Mouse (Mus musculus) hindbrain, embryonic 10.5 days (tissue): ENCODE results near the gene Lysmd1. TPM values are rescaled to one million over a fixed set of nuclear protein-coding genes. Genes with fewer than 3 reads are reported as not detected.

ENCODE experiments used
- DNase-seq: peaks from one replicate; pipeline ENCODE4 v3.0.0-alpha.2; 2017; ENCODE audit warnings: low spot score
- H3K27ac ChIP-seq: fragments of 300-500 bp; sonication (generic); 2 replicates; pipeline ENCODE4 v1.5.1; 2016; ENCODE audit warnings: mild to moderate bottlenecking, moderate library complexity
- H3K27me3 ChIP-seq: fragments of 300-500 bp; sonication (generic); 2 replicates; pipeline ENCODE4 v1.6.1; 2016; ENCODE audit warnings: mild to moderate bottlenecking; ENCODE audit not compliant: poor library complexity, insufficient read depth, severe bottlenecking
- H3K36me3 ChIP-seq: fragments of 300-500 bp; sonication (generic); 2 replicates; pipeline ENCODE4 v1.6.1; 2016; ENCODE audit warnings: mild to moderate bottlenecking, moderate library complexity
- H3K4me1 ChIP-seq: fragments of 300-500 bp; sonication (generic); replicated peaks from 2 replicates; pipeline ENCODE4 v1.6.1; 2016; ENCODE audit warnings: mild to moderate bottlenecking
- H3K4me3 ChIP-seq: fragments of 300-500 bp; sonication (generic); 2 replicates; pipeline ENCODE4 v1.5.1; 2016; ENCODE audit warnings: mild to moderate bottlenecking, moderate library complexity
- H3K9me3 ChIP-seq: fragments of 300-500 bp; sonication (generic); 2 replicates; pipeline ENCODE4 v1.6.1; 2016; ENCODE audit warnings: mild to moderate bottlenecking, moderate library complexity
- WGBS: fragments of 180-500 bp; shearing (Covaris S2); methylation state at CpG from one replicate; pipeline ENCODE4 v1.1.7; 2016; 5-methylcytosine and 5-hydroxymethylcytosine counted together
- polyA plus RNA-seq: library from polyadenylated mRNA; unstranded; fragments of >200 nt; fragmentation: Nextera tagmentation; extraction: Ambion mirVana; gene quantifications from 2 replicates; pipeline ENCODE4 v1.2.1, GENCODE M21; 2016

Gene Lysmd1
- polyA plus RNA-seq, 1 experiment from 2014 or later: 17.2 TPM

DNA sequence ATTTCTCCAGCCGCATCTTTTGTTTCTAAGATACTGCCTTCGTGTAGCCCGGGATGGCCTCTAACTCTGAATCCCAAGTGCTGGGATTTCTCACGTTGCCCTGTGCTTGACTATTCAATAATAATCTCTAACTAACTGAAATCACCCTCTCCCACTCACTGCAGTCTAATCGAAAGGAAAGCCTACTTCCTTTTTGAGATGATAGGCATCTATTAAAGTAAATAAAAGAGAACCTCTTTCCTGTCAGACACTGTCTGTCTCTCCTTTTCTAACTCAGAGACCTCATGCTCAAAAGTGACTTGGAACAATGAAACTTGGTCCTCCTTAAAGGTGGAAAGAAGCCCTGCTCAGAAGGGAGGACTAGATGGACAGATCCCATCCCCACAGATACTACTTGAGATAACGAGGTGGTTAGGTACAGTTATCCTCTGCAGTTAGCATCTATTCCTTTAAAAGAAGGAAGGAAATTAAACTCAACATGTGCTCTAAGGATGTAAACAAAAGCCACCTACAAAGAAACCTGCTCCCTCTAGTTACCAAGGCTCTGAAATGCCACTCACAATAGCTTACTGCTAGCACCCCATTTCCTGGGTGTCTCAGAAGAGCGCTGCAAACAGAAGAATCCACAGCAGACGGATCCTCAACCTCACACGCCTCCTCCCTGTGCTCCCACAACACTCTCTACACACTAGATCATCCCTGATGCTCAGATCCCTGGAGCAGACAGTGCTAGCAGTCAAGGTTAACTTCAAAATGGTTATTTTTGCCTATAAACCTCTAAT, 51.1 kb downstream of the Lysmd1 start:
- no peak overlapping the region for H3K4me3 ChIP-seq
- no peaks in the 10 kb centered on the region for H3K9me3 ChIP-seq
- no peak overlapping the region for H3K27ac ChIP-seq
- peaks cover 84% of the 10 kb centered on the region for H3K36me3 ChIP-seq
- 91% methylated on average over 9 of the region's 9 CpGs for WGBS
- H3K27me3 ChIP-seq: no peaks in the 10 kb centered on the region
- no peak for DNase-seq
- no peaks in the 10 kb centered on the region for H3K4me1 ChIP-seq

DNA sequence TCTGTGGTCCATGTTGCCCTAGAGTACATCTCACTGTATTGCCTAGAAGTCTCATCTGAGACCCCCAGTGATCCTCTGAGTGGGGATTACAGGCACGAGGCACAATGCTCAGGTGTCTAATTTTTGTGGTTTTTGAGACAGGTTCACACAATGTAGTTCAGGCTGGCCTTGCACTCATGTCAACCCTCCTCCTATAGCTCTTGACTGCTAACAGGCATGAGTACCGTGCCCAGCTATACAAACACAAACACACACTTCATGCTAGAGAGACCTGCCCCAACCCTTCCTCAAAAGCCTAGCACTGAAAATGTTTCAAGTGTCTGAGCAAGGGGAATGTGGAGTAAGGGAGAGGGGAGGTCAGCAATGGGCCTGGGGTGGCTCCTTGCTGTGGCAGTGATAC, 52.2 kb downstream of the Lysmd1 start:
- 86% methylated on average over 2 of the region's 2 CpGs for WGBS
- H3K36me3 ChIP-seq: peaks cover 93% of the 10 kb centered on the region

DNA sequence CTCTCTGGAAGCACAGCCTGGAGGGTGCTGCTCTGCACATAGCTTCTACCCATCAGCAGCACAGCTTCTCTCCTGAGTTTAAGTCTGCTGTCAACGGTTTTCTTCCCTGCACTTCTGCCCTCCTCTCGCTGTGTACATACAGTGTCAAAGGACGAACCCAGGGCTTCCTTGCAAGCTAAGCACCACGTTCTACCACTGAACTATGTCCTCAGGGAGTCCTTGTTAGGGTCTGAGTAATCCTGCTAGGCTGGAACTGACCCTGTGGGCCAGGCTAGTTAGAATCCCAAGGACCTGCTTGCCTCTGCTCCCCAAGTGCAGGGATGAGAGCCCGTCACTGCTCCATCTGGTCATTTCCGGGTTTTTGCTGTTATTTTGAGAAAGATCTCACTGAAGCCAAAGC, 53.0 kb downstream of the Lysmd1 start:
- DNase-seq: no peak
- Histone ChIP-seq H3K27me3 (no peaks in the 10 kb centered on the region), H3K36me3 (peaks cover 92% of the 10 kb centered on the region), H3K9me3 (no peaks in the 10 kb centered on the region), H3K4me1 (no peaks in the 10 kb centered on the region), H3K4me3 (no peak overlapping the region), H3K27ac (no peak overlapping the region)
- WGBS: 90% methylated on average over 6 of the region's 6 CpGs

More for the DNA sequence above, 52.2 kb downstream of the Lysmd1 start:
- Histone ChIP-seq H3K4me3 (no peak overlapping the region), H3K9me3 (no peaks in the 10 kb centered on the region), H3K27me3 (no peaks in the 10 kb centered on the region), H3K27ac (no peak overlapping the region), H3K4me1 (no peaks in the 10 kb centered on the region)
- no peak for DNase-seq

Other genes starting within 250 kb of the Lysmd1 start
- gene Psmb4, start 247.1 kb upstream of the Lysmd1 start, polyA plus RNA-seq: 342 and 366 TPM in 2 replicates
- gene Selenbp1, start 201.0 kb upstream of the Lysmd1 start, polyA plus RNA-seq: 5.1 and 7.4 TPM in 2 replicates
- gene Rfx5, start 180.0 kb upstream of the Lysmd1 start, polyA plus RNA-seq: 5.7 TPM in 2 replicates
- gene Pi4kb, start 159.4 kb upstream of the Lysmd1 start, polyA plus RNA-seq: 20.6 and 22.3 TPM in 2 replicates
- gene Zfp687, start 118.6 kb upstream of the Lysmd1 start, polyA plus RNA-seq: 40.0 and 46.5 TPM in 2 replicates
- 330 and 353 TPM in 2 replicates for gene Psmd4, start 91.5 kb upstream of the Lysmd1 start, polyA plus RNA-seq
- 19.0 and 20.1 TPM in 2 replicates for gene Pip5k1a, start 27.2 kb upstream of the Lysmd1 start, polyA plus RNA-seq
- gene Vps72, start 23.1 kb upstream of the Lysmd1 start, polyA plus RNA-seq: 274 and 303 TPM in 2 replicates
- gene Tmod4, start 9.6 kb upstream of the Lysmd1 start, polyA plus RNA-seq: 0.95 and 1.3 TPM in 2 replicates
- 79.2 and 94.1 TPM in 2 replicates for gene Scnm1, start 77 bp upstream of the Lysmd1 start, polyA plus RNA-seq
- 2.1 and 2.9 TPM in 2 replicates for gene Tnfaip8l2, start 8.3 kb downstream of the Lysmd1 start, polyA plus RNA-seq
- 9.9 and 24.3 TPM in 2 replicates for gene Sema6c, start 26.4 kb downstream of the Lysmd1 start, polyA plus RNA-seq
- 7.9 and 12.2 TPM in 2 replicates for gene Gabpb2, start 83.8 kb downstream of the Lysmd1 start, polyA plus RNA-seq
- 99.6 and 111 TPM in 2 replicates for gene Cdc42se1, start 94.6 kb downstream of the Lysmd1 start, polyA plus RNA-seq
- gene Mllt11, start 98.1 kb downstream of the Lysmd1 start, polyA plus RNA-seq: 45.8 and 95.9 TPM in 2 replicates
- 0.17 and 0.22 TPM in 2 replicates for gene Gm128, start 107.5 kb downstream of the Lysmd1 start, polyA plus RNA-seq
- 0.60 and 0.63 TPM in 2 replicates for gene Bnipl, start 117.1 kb downstream of the Lysmd1 start, polyA plus RNA-seq
- 33.9 and 44.1 TPM in 2 replicates for gene Mindy1, start 147.3 kb downstream of the Lysmd1 start, polyA plus RNA-seq
- gene Prune1, start 148.0 kb downstream of the Lysmd1 start, polyA plus RNA-seq: 28.2 and 28.6 TPM in 2 replicates
- gene Anxa9, start 173.1 kb downstream of the Lysmd1 start, polyA plus RNA-seq: 2.0 and 2.1 TPM in 2 replicates
- gene Cers2, start 180.7 kb downstream of the Lysmd1 start, polyA plus RNA-seq: 116 and 123 TPM in 2 replicates
- 51.7 and 54.4 TPM in 2 replicates for gene Setdb1, start 223.1 kb downstream of the Lysmd1 start, polyA plus RNA-seq